Mouse (Mus musculus) thymus, adult 2 months (tissue): ENCODE data around the gene Slc6a18. TPM values are rescaled to one million over a fixed set of nuclear protein-coding genes. Genes with fewer than 3 reads are reported as not detected.
A peak's percentile ranks its signal among the peaks of the same experiment; 100 is the strongest.

Experiments
- DNase-seq: peaks from one replicate; pipeline ENCODE4 v3.0.0; 2021
- H3K27ac ChIP-seq: fragments of 200-500 bp; 2 replicates; pipeline ENCODE4 v1.5.1; 2012; ENCODE audit warnings: low read length, control low read depth; ENCODE audit not compliant: control insufficient read depth, insufficient read depth
- H3K27me3 ChIP-seq: fragments of 200-500 bp; 2 replicates; pipeline ENCODE4 v1.6.1; 2012; ENCODE audit warnings: mild to moderate bottlenecking, low read length, moderate library complexity, mixed read lengths; ENCODE audit not compliant: control insufficient read depth, insufficient read depth
- H3K36me3 ChIP-seq: fragments of 200-500 bp; 2 replicates; pipeline ENCODE4 v1.6.1; 2012; ENCODE audit warnings: mild to moderate bottlenecking, low read length, moderate library complexity; ENCODE audit not compliant: control insufficient read depth, insufficient read depth
- H3K4me1 ChIP-seq: fragments of 200-500 bp; replicated peaks from 2 replicates; pipeline ENCODE4 v1.6.1; 2012; ENCODE audit warnings: low read length; ENCODE audit not compliant: control insufficient read depth, insufficient read depth
- H3K4me3 ChIP-seq: fragments of 200-500 bp; 2 replicates; pipeline ENCODE4 v1.5.1; 2012; ENCODE audit warnings: mild to moderate bottlenecking, low read length, control low read depth, moderate library complexity; ENCODE audit not compliant: control insufficient read depth, insufficient read depth
- CTCF ChIP-seq: fragments of 200-500 bp; IDR thresholded peaks from 2 replicates; pipeline ENCODE4 v1.5.1; 2012; ENCODE audit warnings: mild to moderate bottlenecking, control low read depth, low read length, moderate library complexity, borderline replicate concordance; ENCODE audit not compliant: control insufficient read depth, poor library complexity, insufficient read depth; ENCODE audit errors: extremely low read depth
- POLR2A ChIP-seq: fragments of 200-500 bp; IDR thresholded peaks from 2 replicates; pipeline ENCODE4 v1.6.1; 2012; ENCODE audit warnings: mild to moderate bottlenecking, low read length, control low read depth, moderate library complexity; ENCODE audit not compliant: control insufficient read depth, poor library complexity, insufficient read depth; ENCODE audit errors: extremely low read depth
- WGBS: fragments of 180-500 bp; shearing (Covaris S2); methylation state at CpG from one replicate; pipeline ENCODE4 v1.1.7; 2018; 5-methylcytosine and 5-hydroxymethylcytosine counted together
- polyA plus RNA-seq: library from polyadenylated mRNA; depleted of rRNA; stranded (reverse); fragments of >200 nt; gene quantifications from 2 replicates; pipeline ENCODE4 v1.2.3, GENCODE M21; 2012

Slc6a18 gene
- polyA plus RNA-seq, 1 experiment: 0.15 TPM

DNA sequence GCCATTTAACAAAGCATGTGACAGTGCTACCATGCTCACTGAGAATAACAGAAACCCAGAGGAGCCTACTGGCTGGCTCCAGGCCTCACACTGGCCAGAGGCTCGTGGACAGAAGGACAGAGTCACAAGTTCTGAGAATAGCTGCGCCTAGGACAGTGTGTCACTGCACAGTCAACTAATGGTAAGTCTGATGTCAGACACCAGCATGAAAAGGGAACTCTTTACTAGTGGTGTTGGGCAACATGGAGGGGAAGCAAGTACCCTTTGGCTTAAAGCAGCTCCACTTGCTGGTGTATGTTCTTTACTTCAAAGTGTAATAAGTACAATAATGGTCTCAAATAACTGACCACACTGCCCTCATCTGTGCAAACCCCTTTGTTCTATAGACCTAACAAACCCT is 15.5 kb upstream of the Slc6a18 start:
- Histone ChIP-seq H3K36me3 (no peaks in the 10 kb centered on the region), H3K4me3 (no peak overlapping the region)
- WGBS: 83% methylated on average over 2 of the region's 2 CpGs

DNA sequence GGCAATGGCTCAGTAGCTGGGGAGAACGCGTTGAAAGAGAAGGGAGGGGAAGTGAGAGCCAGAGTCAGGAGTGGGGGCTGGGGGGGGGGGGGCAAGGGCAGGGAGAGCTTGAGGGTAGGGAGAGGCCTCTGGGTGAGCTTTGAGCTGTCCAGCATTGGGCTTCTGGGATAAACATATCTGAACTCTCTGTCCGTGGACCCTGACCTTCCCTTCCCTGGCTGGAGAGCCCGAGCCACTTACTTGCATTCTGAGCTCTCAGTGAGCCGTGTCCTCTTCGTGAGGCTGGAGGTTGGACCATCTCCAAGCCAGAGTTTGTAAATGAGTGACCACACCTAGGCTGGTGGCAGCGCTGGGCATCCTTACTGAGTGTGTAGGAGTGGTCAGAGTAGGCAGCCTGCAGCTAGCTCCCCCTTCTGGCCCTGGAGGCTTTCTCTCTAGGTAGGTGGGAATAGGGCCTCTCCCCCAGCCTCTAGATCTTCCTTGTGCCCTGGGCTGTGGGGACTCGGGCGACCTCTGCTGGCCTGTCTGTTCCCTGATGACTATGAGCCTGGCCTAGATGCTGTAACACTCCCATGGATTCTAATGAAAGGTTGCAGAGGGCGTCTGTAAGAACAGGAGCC is 14.5 kb upstream of the Slc6a18 start:
- TF ChIP-seq CTCF: peak; percentile 81
- no peak for TF ChIP-seq POLR2A
- Histone ChIP-seq H3K4me1 (peaks cover 60% of the 10 kb centered on the region), H3K36me3 (no peaks in the 10 kb centered on the region), H3K27ac (peak overlapping the region; percentile 15; the same call in 1 of the 2 replicates), H3K4me3 (peak overlapping the region; percentile 13), H3K27me3 (no peaks in the 10 kb centered on the region)
- peak; percentile 91 for DNase-seq
- WGBS: 49% methylated on average over 10 of the region's 10 CpGs

More for the DNA sequence above, 15.5 kb upstream of the Slc6a18 start:
- TF ChIP-seq POLR2A (no peak), CTCF (no peak)
- no peak overlapping the region for H3K27ac ChIP-seq
- H3K4me1 ChIP-seq: peaks cover 53% of the 10 kb centered on the region
- H3K27me3 ChIP-seq: no peaks in the 10 kb centered on the region
- no peak for DNase-seq

DNA sequence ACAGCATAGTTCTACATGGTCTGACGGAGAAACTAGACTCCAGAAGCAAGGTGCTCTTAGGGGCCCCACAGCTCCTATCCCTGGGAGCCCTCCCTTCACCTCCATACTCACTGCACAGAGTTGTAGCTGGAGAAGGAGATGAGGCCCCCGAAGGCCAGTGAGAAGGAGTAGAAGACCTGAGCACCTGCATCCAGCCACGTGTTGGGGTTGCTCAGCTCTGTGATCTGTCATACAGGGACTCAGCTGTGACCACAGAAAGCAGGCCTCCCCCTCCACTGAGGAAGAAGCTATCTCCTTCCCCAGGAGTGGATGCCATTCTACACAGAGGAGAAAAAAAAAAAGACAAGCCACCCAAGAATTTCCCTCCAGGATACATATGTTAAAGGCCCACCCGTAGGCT is 11.1 kb upstream of the Slc6a18 start:
- no peaks in the 10 kb centered on the region for H3K27me3 ChIP-seq
- 28% methylated on average over 4 of the region's 4 CpGs for WGBS
- peak overlapping the region; percentile 87 for H3K27ac ChIP-seq
- TF ChIP-seq POLR2A: peak; percentile 53; the same call in 1 of the 2 replicates
- TF ChIP-seq CTCF: peak; percentile 19; the same call in 1 of the 2 replicates
- H3K36me3 ChIP-seq: no peaks in the 10 kb centered on the region
- H3K4me3 ChIP-seq: peak overlapping the region; percentile 42
- peak; percentile 73 for DNase-seq
- H3K4me1 ChIP-seq: peaks cover 78% of the 10 kb centered on the region

DNA sequence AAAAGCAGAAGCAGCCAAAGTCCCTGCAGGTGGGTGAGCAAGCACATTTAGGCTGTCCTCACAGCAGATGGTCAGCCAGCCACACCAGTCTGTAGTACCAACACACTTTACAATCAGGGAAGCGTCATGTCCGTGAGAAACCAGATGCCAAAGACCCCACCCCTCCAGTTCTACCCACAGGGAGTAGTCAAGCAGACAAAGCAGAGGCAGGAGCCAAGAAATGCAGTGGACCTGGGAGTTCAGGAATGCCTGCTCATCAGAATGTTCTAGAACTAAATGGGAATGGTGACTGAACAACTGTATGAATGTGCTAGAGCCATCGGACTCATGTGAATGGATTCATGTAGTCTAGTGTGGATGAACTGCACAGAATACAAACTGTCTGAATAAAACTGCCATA is 9.8 kb upstream of the Slc6a18 start:
- no peak for DNase-seq
- peak overlapping the region; percentile 68 for H3K27ac ChIP-seq
- H3K4me1 ChIP-seq: peaks cover 80% of the 10 kb centered on the region
- H3K27me3 ChIP-seq: no peaks in the 10 kb centered on the region
- WGBS: 96% methylated on average over 3 of the region's 3 CpGs
- no peaks in the 10 kb centered on the region; the same call in 1 of the 2 replicates for H3K36me3 ChIP-seq
- peak overlapping the region; percentile 36 for H3K4me3 ChIP-seq
- no peak for TF ChIP-seq CTCF
- TF ChIP-seq POLR2A: no peak

DNA sequence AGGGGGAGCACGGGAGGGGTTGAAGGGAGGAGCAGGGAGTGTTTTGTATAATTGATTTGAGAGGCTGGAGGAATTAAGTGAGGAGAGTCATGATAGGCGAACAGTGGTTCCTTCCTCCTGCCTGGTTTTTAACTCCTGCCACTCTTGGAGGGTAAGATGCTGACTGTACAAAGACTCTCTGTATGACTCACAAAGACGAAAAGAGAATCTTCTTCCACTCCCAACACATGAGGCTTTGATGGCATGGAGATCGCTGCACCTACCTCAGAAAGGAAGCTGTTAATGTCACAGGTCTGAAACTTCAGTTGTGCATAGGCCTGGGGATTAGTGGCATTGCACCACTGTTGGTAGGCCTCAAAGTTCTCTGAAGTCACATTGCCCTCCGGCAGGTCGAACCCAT is 7.7 kb upstream of the Slc6a18 start:
- 68% methylated on average over 6 of the region's 6 CpGs for WGBS

DNA sequence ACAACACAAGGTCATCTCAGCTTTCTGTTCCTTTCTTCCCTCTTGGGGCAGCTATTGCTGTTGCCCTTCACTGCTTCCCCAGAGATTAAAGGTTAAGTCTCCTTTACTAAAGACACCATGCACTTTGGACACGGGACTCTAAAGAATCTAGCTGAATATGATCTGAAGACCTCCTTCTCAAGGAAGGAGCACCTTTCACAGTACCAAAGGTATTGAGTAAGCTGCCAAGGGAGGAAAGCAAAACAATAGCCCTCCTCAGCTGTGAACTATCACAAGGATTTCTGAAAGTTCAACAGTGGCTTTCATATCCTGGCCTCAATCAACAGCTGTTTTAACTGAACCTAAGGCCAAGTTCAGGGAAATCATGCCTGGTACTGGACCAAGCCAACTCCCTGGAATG is 6.6 kb upstream of the Slc6a18 start:
- TF ChIP-seq CTCF: no peak
- TF ChIP-seq POLR2A: no peak
- Histone ChIP-seq H3K4me1 (peaks cover 71% of the 10 kb centered on the region), H3K36me3 (peaks cover 8% of the 10 kb centered on the region), H3K27me3 (no peaks in the 10 kb centered on the region), H3K27ac (no peak overlapping the region), H3K4me3 (no peak overlapping the region)
- 94% methylated on average over 1 of the region's 1 CpGs for WGBS
- no peak for DNase-seq

More for the DNA sequence above, 7.7 kb upstream of the Slc6a18 start:
- H3K27me3 ChIP-seq: no peaks in the 10 kb centered on the region
- H3K27ac ChIP-seq: peak overlapping the region; percentile 68
- peaks cover 8% of the 10 kb centered on the region for H3K36me3 ChIP-seq
- TF ChIP-seq CTCF (no peak), POLR2A (no peak)
- H3K4me1 ChIP-seq: peaks cover 78% of the 10 kb centered on the region
- H3K4me3 ChIP-seq: 0 out of 2 replicates have a peak overlapping the region, but pooled peaks have one; percentile 7
- DNase-seq: no peak
